Mouse (Mus musculus) lung, postnatal 0 days (tissue): ENCODE data around the gene Abcc9. TPM values are rescaled to one million over a fixed set of nuclear protein-coding genes. Genes with fewer than 3 reads are reported as not detected.

Source experiments
- ATAC-seq: fragments of 200-750 bp; cut with Nextera tagmentation; 2 replicates; pipeline ENCODE4 v1.8.0; 2017; ENCODE audit warnings: moderate library complexity
- DNase-seq: peaks from one replicate; pipeline ENCODE4 v3.0.0-alpha.2; 2016; ENCODE audit warnings: low spot score
- H3K27ac ChIP-seq: fragments of 300-500 bp; sonication (generic); 2 replicates; pipeline ENCODE4 v1.5.1; 2014; ENCODE audit warnings: antibody characterized with exemption, mild to moderate bottlenecking, low read length, mixed read lengths
- H3K27me3 ChIP-seq: fragments of 300-500 bp; sonication (generic); replicated peaks from 2 replicates; pipeline ENCODE4 v1.6.1; 2014; ENCODE audit warnings: low read length, mixed read lengths; ENCODE audit not compliant: insufficient read depth
- H3K36me3 ChIP-seq: fragments of 300-500 bp; sonication (generic); 2 replicates; pipeline ENCODE4 v1.6.1; 2014; ENCODE audit warnings: low read length, mixed read lengths; ENCODE audit not compliant: insufficient read depth
- H3K4me1 ChIP-seq: fragments of 300-500 bp; sonication (generic); 2 replicates; pipeline ENCODE4 v1.6.1; 2014; ENCODE audit warnings: antibody characterized with exemption, low read depth, low read length, mixed read lengths; ENCODE audit not compliant: insufficient read depth
- H3K4me2 ChIP-seq: fragments of 300-500 bp; sonication (generic); replicated peaks from 2 replicates; pipeline ENCODE4 v1.6.1; 2014; ENCODE audit warnings: low read depth, mild to moderate bottlenecking, low read length, moderate library complexity, mixed read lengths
- H3K4me3 ChIP-seq: fragments of 300-500 bp; sonication (generic); 2 replicates; pipeline ENCODE4 v1.5.1; 2014; ENCODE audit warnings: low read depth, low read length
- H3K9ac ChIP-seq: fragments of 300-500 bp; sonication (generic); replicated peaks from 2 replicates; pipeline ENCODE4 v1.6.1; 2014; ENCODE audit warnings: low read depth, mild to moderate bottlenecking
- H3K9me3 ChIP-seq: fragments of 300-500 bp; sonication (generic); 2 replicates; pipeline ENCODE4 v1.6.1; 2016; ENCODE audit warnings: low read length, mixed read lengths
- CTCF ChIP-seq: IDR thresholded peaks from 2 replicates; pipeline ENCODE4 v1.5.1; 2016; ENCODE audit warnings: antibody characterized with exemption, mild to moderate bottlenecking
- EP300 ChIP-seq: IDR thresholded peaks from 2 replicates; pipeline ENCODE4 v1.6.1; 2016; ENCODE audit warnings: antibody characterized with exemption, mild to moderate bottlenecking, control low read depth
- WGBS: fragments of 180-500 bp; shearing (Covaris S2); extraction: QIAGEN DNeasy Blood & Tissue Kit; methylation state at CpG from one replicate; pipeline ENCODE4 v1.1.7; 2014; 5-methylcytosine and 5-hydroxymethylcytosine counted together
- polyA plus RNA-seq: library from polyadenylated mRNA; unstranded; fragments of >200 nt; fragmentation: Nextera tagmentation; extraction: Ambion mirVana; gene quantifications from 2 replicates; pipeline ENCODE4 v1.2.1, GENCODE M21; 2015

The Abcc9 gene
- polyA plus RNA-seq, 1 experiment from 2014 or later, result 2.4 TPM

- TF ChIP-seq EP300, result peak; percentile 60
- TF ChIP-seq CTCF, result no peak
- H3K4me3 ChIP-seq, result no peak overlapping the region
- peaks cover 3% of the 10 kb centered on the region; the same call in 1 of the 2 replicates for H3K4me1 ChIP-seq
- no peak overlapping the region for H3K27ac ChIP-seq
- H3K4me2 ChIP-seq, result no peak overlapping the region
- H3K9me3 ChIP-seq, result no peaks in the 10 kb centered on the region
- DNase-seq (peak; percentile 72), ATAC-seq (peak; percentile 36)
- peaks cover 24% of the 10 kb centered on the region for H3K27me3 ChIP-seq
- WGBS, result 9% methylated on average over 5 of the region's 5 CpGs
- H3K9ac ChIP-seq, result no peak overlapping the region
- H3K36me3 ChIP-seq, result no peaks in the 10 kb centered on the region
These were observed 134.7 kb downstream of the Abcc9 start for GRCm38 (mm10) chr6:142567452-142567851.

DNA sequence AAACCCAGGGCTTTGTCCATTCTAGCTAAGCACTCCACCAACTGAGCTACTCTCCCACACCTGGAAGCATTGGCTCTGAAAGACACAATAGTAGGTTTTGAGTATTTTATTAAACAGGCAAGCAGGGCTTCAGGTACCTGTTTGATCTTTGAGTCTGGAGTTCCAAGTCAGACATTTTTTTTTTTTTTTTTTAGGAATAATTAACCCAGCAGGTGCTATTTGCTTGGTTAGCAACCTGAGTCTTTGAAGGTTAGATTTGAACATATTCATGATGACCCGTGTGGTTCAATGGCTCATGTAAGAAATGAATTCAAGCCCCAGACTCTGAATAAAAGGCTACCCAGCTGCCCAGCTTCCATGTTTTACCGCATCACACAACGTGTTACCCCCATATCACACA is 137.4 kb downstream of the Abcc9 start:
- no peaks in the 10 kb centered on the region for H3K9me3 ChIP-seq
- peaks cover 9% of the 10 kb centered on the region for H3K27me3 ChIP-seq
- 83% methylated on average over 3 of the region's 3 CpGs for WGBS
- no peaks in the 10 kb centered on the region for H3K36me3 ChIP-seq
- H3K4me3 ChIP-seq, result no peak overlapping the region
- no peak overlapping the region for H3K27ac ChIP-seq
- ATAC-seq (no peak), DNase-seq (no peak)
- no peaks in the 10 kb centered on the region for H3K4me1 ChIP-seq
- TF ChIP-seq CTCF, result no peak
- TF ChIP-seq EP300, result no peak
- no peak overlapping the region for H3K4me2 ChIP-seq
- H3K9ac ChIP-seq, result no peak overlapping the region

- H3K36me3 ChIP-seq, result no peaks in the 10 kb centered on the region
- H3K4me3 ChIP-seq, result no peak overlapping the region
- no peaks in the 10 kb centered on the region for H3K27me3 ChIP-seq
- no peaks in the 10 kb centered on the region for H3K9me3 ChIP-seq
- no peak overlapping the region for H3K4me2 ChIP-seq
- ATAC-seq, result no peak
- H3K4me1 ChIP-seq, result no peaks in the 10 kb centered on the region
- H3K9ac ChIP-seq, result no peak overlapping the region
- DNase-seq, result no peak
- 70% methylated on average over 1 of the region's 1 CpGs for WGBS
- H3K27ac ChIP-seq, result no peak overlapping the region
- no peak for TF ChIP-seq EP300
- TF ChIP-seq CTCF, result no peak
These were observed 141.0 kb downstream of the Abcc9 start for GRCm38 (mm10) chr6:142561151-142561550.

- no peak for TF ChIP-seq CTCF
- no peak for TF ChIP-seq EP300
- Histone ChIP-seq H3K4me3 (no peak overlapping the region), H3K27me3 (no peaks in the 10 kb centered on the region), H3K9ac (no peak overlapping the region), H3K9me3 (no peaks in the 10 kb centered on the region), H3K4me1 (no peaks in the 10 kb centered on the region), H3K36me3 (no peaks in the 10 kb centered on the region), H3K27ac (no peak overlapping the region), H3K4me2 (no peak overlapping the region)
- 73% methylated on average over 10 of the region's 10 CpGs for WGBS
- DNase-seq (peak; percentile 36), ATAC-seq (no peak)
These were observed 143.1 kb downstream of the Abcc9 start for GRCm38 (mm10) chr6:142558772-142559679.

DNA sequence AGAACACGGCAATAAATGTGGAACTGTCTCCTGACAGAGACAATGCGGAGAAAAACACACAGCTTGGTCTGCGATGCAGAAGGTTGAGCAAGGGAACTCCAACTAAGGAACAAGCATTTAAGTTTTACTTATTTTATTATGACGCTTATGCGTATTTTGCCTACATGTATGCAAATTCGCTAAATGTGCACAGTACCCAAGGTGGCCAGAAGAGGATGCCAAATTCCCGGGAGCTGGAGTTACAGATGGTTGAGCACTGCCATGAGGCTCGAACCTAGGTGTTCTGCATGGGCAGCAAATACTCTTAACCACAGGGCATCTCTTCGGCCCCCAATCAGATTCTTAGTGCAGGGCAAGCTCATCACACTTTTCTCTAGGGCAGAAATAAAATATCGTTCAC is 144.0 kb downstream of the Abcc9 start:
- H3K36me3 ChIP-seq, result no peaks in the 10 kb centered on the region
- no peak for DNase-seq
- no peak overlapping the region for H3K4me2 ChIP-seq
- H3K4me1 ChIP-seq, result no peaks in the 10 kb centered on the region
- H3K27ac ChIP-seq, result no peak overlapping the region
- ATAC-seq, result no peak
- peak; percentile 64 for TF ChIP-seq CTCF
- no peak for TF ChIP-seq EP300
- no peak overlapping the region for H3K9ac ChIP-seq
- H3K4me3 ChIP-seq, result no peak overlapping the region
- WGBS, result 79% methylated on average over 10 of the region's 10 CpGs
- no peaks in the 10 kb centered on the region for H3K9me3 ChIP-seq
- no peaks in the 10 kb centered on the region for H3K27me3 ChIP-seq

DNA sequence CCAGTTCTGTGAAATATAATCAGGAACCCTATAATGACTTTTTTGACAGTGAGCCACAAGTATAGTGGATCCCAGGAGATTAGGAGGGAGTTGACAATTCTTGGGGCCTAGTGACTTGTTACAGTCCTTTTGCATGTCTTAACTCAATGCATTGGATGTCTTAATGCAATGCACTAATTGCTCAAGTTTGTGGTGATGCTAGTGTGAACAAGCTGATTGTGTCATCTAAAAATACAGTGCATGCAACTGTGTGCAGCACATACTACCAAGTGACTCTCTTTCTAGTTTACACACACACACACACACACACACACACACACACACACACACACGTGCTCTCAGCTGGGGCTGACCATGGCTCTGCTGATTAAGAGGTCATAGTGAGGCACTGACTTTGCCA is 146.1 kb downstream of the Abcc9 start:
- 60% methylated on average over 1 of the region's 1 CpGs for WGBS
- no peaks in the 10 kb centered on the region for H3K36me3 ChIP-seq
- no peak for ATAC-seq

More for the DNA sequence above, 146.1 kb downstream of the Abcc9 start:
- no peak overlapping the region for H3K4me3 ChIP-seq
- DNase-seq, result no peak
- no peak for TF ChIP-seq EP300
- no peak for TF ChIP-seq CTCF
- no peak overlapping the region for H3K27ac ChIP-seq
- H3K9ac ChIP-seq, result no peak overlapping the region
- no peaks in the 10 kb centered on the region for H3K9me3 ChIP-seq
- no peak overlapping the region for H3K4me2 ChIP-seq
- H3K27me3 ChIP-seq, result no peaks in the 10 kb centered on the region
- H3K4me1 ChIP-seq, result 0 out of 2 replicates have a peak, but pooled peaks cover 4% of the 10 kb centered on the region
